Mouse (Mus musculus) liver, embryonic 14.5 days (tissue): Measurements from ENCODE around the gene Ptp4a2. TPM values are rescaled to one million over a fixed set of nuclear protein-coding genes. Genes with fewer than 3 reads are reported as not detected.

ENCODE experiments used
- ATAC-seq: fragments of 200-750 bp; cut with Nextera tagmentation; 2 replicates; pipeline ENCODE4 v1.8.0; 2017; ENCODE audit warnings: moderate number of reproducible peaks, mild to moderate bottlenecking, moderate library complexity; ENCODE audit not compliant: insufficient read depth
- DNase-seq, 3 experiments: peaks; one replicate each; pipeline ENCODE4 v3.0.0-alpha.2; 2012 to 2013; ENCODE audit warnings: low read depth in 3 of 3, low spot score in 3 of 3
- H3K27ac ChIP-seq: fragments of 300-500 bp; sonication (generic); 2 replicates; pipeline ENCODE4 v1.5.1; 2014; ENCODE audit warnings: moderate library complexity, mild to moderate bottlenecking, control low read depth, inconsistent platforms
- H3K27me3 ChIP-seq: fragments of 300-500 bp; sonication (generic); 2 replicates; pipeline ENCODE4 v1.6.1; 2014; ENCODE audit warnings: mild to moderate bottlenecking, low read length, moderate library complexity; ENCODE audit not compliant: control insufficient read depth, insufficient read depth
- H3K36me3 ChIP-seq: fragments of 300-500 bp; sonication (generic); replicated peaks from 2 replicates; pipeline ENCODE4 v1.6.1; 2014; ENCODE audit warnings: low read depth; ENCODE audit not compliant: control insufficient read depth, insufficient read depth
- H3K4me1 ChIP-seq, 2 experiments: fragments of 200-500 bp in 1 of 2; fragments of 300-500 bp in 1 of 2; sonication (generic) in 1 of 2; replicated peaks; 2 replicates each; pipeline ENCODE4 v1.6.1; 2012 to 2014; ENCODE audit warnings: antibody characterized with exemption in 1 of 2, inconsistent platforms in 1 of 2, low read length in 1 of 2; ENCODE audit not compliant: control insufficient read depth in 2 of 2, insufficient read depth in 2 of 2
- H3K4me2 ChIP-seq: fragments of 300-500 bp; sonication (generic); 2 replicates; pipeline ENCODE4 v1.6.1; 2014; ENCODE audit warnings: low read depth, mild to moderate bottlenecking, control low read depth, moderate library complexity
- H3K4me3 ChIP-seq, 2 experiments: fragments of 200-500 bp in 1 of 2; fragments of 300-500 bp in 1 of 2; sonication (generic) in 1 of 2; 2 replicates each; pipeline ENCODE4 v1.5.1; 2012 to 2014; ENCODE audit warnings: low read depth in 2 of 2, low read length in 2 of 2, mild to moderate bottlenecking in 2 of 2, control low read depth in 1 of 2, inconsistent platforms in 1 of 2, moderate library complexity in 1 of 2; ENCODE audit not compliant: insufficient read depth in 1 of 2
- H3K9ac ChIP-seq: fragments of 300-500 bp; sonication (generic); replicated peaks from 2 replicates; pipeline ENCODE4 v1.6.1; 2014; ENCODE audit warnings: mild to moderate bottlenecking, control low read depth, moderate library complexity
- H3K9me3 ChIP-seq: fragments of 300-500 bp; sonication (generic); 2 replicates; pipeline ENCODE4 v1.6.1; 2016; ENCODE audit warnings: low read length, mixed read lengths; ENCODE audit not compliant: control insufficient read depth
- CTCF ChIP-seq: IDR thresholded peaks from 2 replicates; pipeline ENCODE4 v1.5.1; 2016; ENCODE audit warnings: antibody characterized with exemption, low read depth, control low read depth
- EP300 ChIP-seq: IDR thresholded peaks from 2 replicates; pipeline ENCODE4 v1.6.1; 2016; ENCODE audit warnings: antibody characterized with exemption, low read depth
- WGBS: fragments of 180-500 bp; shearing (Covaris S2); extraction: QIAGEN DNeasy Blood & Tissue Kit; methylation state at CpG from one replicate; pipeline ENCODE4 v1.1.7; 2014; ENCODE audit not compliant: insufficient replicate concordance; 5-methylcytosine and 5-hydroxymethylcytosine counted together
- polyA plus RNA-seq, 2 experiments: library from polyadenylated mRNA; depleted of rRNA in 1 of 2; stranded (reverse) in 1 of 2; unstranded in 1 of 2; fragments of >200 nt; fragmentation: Nextera tagmentation in 1 of 2; extraction: Ambion mirVana in 1 of 2; gene quantifications; 2 replicates each; pipeline versions ENCODE4 v1.2.1 to v1.2.3; 2012 to 2014

Ptp4a2 gene
- polyA plus RNA-seq, 2 experiments, result 42.2 to 150 TPM

DNA sequence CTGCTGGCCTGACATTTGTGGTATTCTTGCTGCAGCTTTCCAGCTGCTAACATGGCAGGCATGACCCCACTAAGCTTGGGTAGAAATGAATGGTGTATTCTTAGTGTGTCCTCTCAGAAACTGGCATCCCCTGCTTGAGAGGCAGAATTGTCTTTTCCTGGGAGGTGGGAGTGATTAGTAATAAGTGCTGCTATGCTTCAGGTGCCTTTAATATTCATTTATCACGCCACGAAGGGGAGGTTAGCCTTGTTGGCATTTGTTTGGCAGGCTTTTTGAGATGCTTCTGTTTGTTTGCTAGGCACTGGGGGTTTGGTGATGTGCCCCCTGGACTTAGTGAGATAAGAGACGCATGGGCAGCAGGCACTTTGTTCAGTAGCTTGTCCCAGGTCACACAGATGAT lies 11.3 kb downstream of the Ptp4a2 start:
- Histone ChIP-seq H3K4me3 (peak overlapping the region; percentile 50 to 64), H3K27ac (peak overlapping the region; percentile 35), H3K4me1 (peaks cover 30 to 35% of the 10 kb centered on the region in 2 experiments), H3K36me3 (peaks cover 3% of the 10 kb centered on the region), H3K9ac (peak overlapping the region; percentile 44), H3K27me3 (no peaks in the 10 kb centered on the region), H3K4me2 (peak overlapping the region; percentile 93), H3K9me3 (no peaks in the 10 kb centered on the region)
- no peak for TF ChIP-seq EP300
- TF ChIP-seq CTCF, result no peak
- 22% methylated on average over 3 of the region's 3 CpGs for WGBS
- DNase-seq (no peak), ATAC-seq (no peak)

GRCm38 (mm10) chr4:129823216-129823810 lies 12.3 kb downstream of the Ptp4a2 start:
- H3K27me3 ChIP-seq, result no peaks in the 10 kb centered on the region
- no peak overlapping the region for H3K9ac ChIP-seq
- H3K36me3 ChIP-seq, result peaks cover 3% of the 10 kb centered on the region
- no peak for TF ChIP-seq EP300
- no peak for TF ChIP-seq CTCF
- peaks cover 33 to 38% of the 10 kb centered on the region in 2 experiments for H3K4me1 ChIP-seq
- no peak overlapping the region for H3K27ac ChIP-seq
- ATAC-seq (no peak), DNase-seq (no peak)
- peak overlapping the region; percentile 93 for H3K4me2 ChIP-seq
- no peaks in the 10 kb centered on the region for H3K9me3 ChIP-seq
- 68% methylated on average over 4 of the region's 4 CpGs for WGBS
- H3K4me3 ChIP-seq, result no peak overlapping the region

- no peak overlapping the region for H3K9ac ChIP-seq
- H3K4me1 ChIP-seq, result peaks cover 34 to 39% of the 10 kb centered on the region in 2 experiments
- H3K9me3 ChIP-seq, result no peaks in the 10 kb centered on the region
- no peak overlapping the region for H3K4me3 ChIP-seq
- no peak overlapping the region for H3K4me2 ChIP-seq
- ATAC-seq (no peak), DNase-seq (no peak)
- H3K36me3 ChIP-seq, result peaks cover 3% of the 10 kb centered on the region
- no peak overlapping the region for H3K27ac ChIP-seq
- WGBS, result 72% methylated on average over 3 of the region's 3 CpGs
- TF ChIP-seq EP300, result no peak
- no peak for TF ChIP-seq CTCF
- H3K27me3 ChIP-seq, result no peaks in the 10 kb centered on the region
Observed at GRCm38 (mm10) chr4:129827611-129828010, 16.6 kb downstream of the Ptp4a2 start.

DNA sequence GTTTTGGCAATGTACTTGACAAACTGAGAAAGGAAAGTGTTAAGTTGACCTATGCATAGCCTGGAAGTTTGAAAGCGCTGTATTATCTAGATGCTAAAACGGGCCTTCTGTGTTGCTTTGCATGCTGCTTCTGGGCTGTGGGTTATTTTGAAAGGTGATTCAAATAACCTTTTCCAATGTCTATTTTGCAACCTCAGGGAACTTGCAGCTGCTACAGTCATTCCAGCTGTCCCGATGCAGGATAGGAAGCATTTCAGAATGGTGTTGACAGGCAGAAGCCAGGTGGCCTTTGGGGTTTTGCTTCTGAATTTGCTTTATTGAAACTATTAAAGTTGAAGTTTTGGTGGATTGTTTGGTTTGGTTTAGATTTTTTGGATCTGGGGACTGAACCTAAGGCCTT lies 17.1 kb downstream of the Ptp4a2 start:
- H3K27me3 ChIP-seq, result no peaks in the 10 kb centered on the region
- peaks cover 3% of the 10 kb centered on the region for H3K36me3 ChIP-seq
- H3K4me3 ChIP-seq, result no peak overlapping the region
- whole genome bisulfite sequencing, result 61% methylated on average over 3 of the region's 3 CpGs
- H3K4me1 ChIP-seq, result peaks cover 31 to 37% of the 10 kb centered on the region in 2 experiments
- DNase-seq, result no peak
- no peak overlapping the region for H3K27ac ChIP-seq
- no peaks in the 10 kb centered on the region for H3K9me3 ChIP-seq
- no peak for ATAC-seq
- no peak overlapping the region for H3K9ac ChIP-seq
- TF ChIP-seq CTCF (no peak), EP300 (no peak)
- no peak overlapping the region for H3K4me2 ChIP-seq

- DNase-seq (no peak), ATAC-seq (no peak)
- Histone ChIP-seq H3K4me1 (peaks cover 22 to 32% of the 10 kb centered on the region in 2 experiments), H3K36me3 (peaks cover 3% of the 10 kb centered on the region), H3K4me3 (no peak overlapping the region), H3K9ac (no peak overlapping the region), H3K9me3 (no peaks in the 10 kb centered on the region), H3K4me2 (peak overlapping the region; percentile 47; the same call in 1 of the 2 replicates), H3K27ac (peak overlapping the region; percentile 59), H3K27me3 (no peaks in the 10 kb centered on the region)
- no peak for TF ChIP-seq CTCF
- TF ChIP-seq EP300, result no peak
- WGBS, result 43% methylated on average over 1 of the region's 1 CpGs
Observed at GRCm38 (mm10) chr4:129829799-129830198, 18.8 kb downstream of the Ptp4a2 start.
